ENCODE assay signal across 32 mouse cellular contexts in the genomic region with DNA sequence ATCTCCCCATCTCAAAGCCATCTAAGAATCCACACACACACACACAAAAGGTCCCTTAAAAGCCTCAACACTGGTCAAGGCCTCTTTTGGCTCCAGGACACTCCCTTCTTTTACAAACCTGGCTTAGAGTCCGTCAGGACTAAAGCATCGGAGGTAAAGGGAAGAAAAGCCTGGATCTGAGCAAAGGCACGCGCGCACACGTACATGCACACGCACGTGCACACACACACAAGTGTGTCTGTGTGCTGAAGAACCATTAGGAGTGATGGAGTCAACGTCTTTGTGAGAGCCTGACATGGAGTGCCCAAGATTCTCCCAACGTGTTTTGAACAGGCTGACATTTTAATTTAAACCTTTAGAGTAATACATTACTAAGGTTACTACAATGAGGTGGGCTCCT. TPM values are rescaled to one million over a fixed set of nuclear protein-coding genes. Genes with fewer than 3 reads are reported as not detected.
DNase-seq lines count a peak whose midpoint lies in the region; ATAC-seq and TF ChIP-seq lines count a peak whose summit lies in the region.
"Had no signal": no experiment of that assay in that cellular context is flagged by ENCODE, and none has a peak within 500 bp of the region (broad histone marks: within the 10 kb centered on the region; RNA-seq: fewer than 3 reads in every experiment).

No protein-coding gene starts in this region.

- peaks cover 96% of the 10 kb centered on the region for H3K27me3 ChIP-seq in midbrain, embryonic 11.5 days (ENCODE audit: control insufficient read depth, insufficient read depth, low read length)
- H3K27me3 ChIP-seq in midbrain, postnatal 0 days (ENCODE audit: insufficient read depth, low read length), result peaks cover 94% of the 10 kb centered on the region
- H3K27me3 ChIP-seq: CH12.LX had no signal

- ATAC-seq in midbrain, embryonic 11.5 days (ENCODE audit: low FRiP score), result no peak
- ATAC-seq in midbrain, postnatal 0 days (ENCODE audit: low FRiP score), result no peak
- ATAC-seq: inflammation-experienced regulatory T-cells, adult 6 months had no signal

- H3K9ac ChIP-seq in midbrain, embryonic 11.5 days (ENCODE audit: low read length), result no peak overlapping the region
- no peak overlapping the region for H3K9ac ChIP-seq in midbrain, postnatal 0 days (replicated peaks; ENCODE audit: low read length, poor library complexity, severe bottlenecking)
- H3K9ac ChIP-seq: hindbrain, embryonic 15.5 days; limb, embryonic 13.5 days; lung, embryonic 15.5 days; midbrain, embryonic 12.5 days; neural tube, embryonic 12.5 days had no signal

- DNase-seq in embryo, embryonic 10 days (ENCODE audit: low spot score), result peak; percentile 20
- no peak for DNase-seq in embryo, embryonic 9.5 days (ENCODE audit: extremely low spot score)
- DNase-seq in midbrain, embryonic 11.5 days (ENCODE audit: low spot score, missing footprints), result peak; percentile 94
- DNase-seq in midbrain, postnatal 0 days (ENCODE audit: low spot score), result no peak
- peak; percentile 23 for DNase-seq in embryo, embryonic 11 days
- peak; percentile 19 for DNase-seq in gonadal fat pad, adult 2 months (ENCODE audit: low read depth)
- no peak for DNase-seq in kidney, adult 11 months
- DNase-seq: adrenal gland, adult 8-10 months; cerebellum, adult 2 months; cerebellum, postnatal 14 days; gastrocnemius, postnatal 14 days; heart, adult 11 months; heart, postnatal 36 days; kidney, adult 18-20 months; kidney, postnatal 36 days; lung, postnatal 36 days; right cerebral cortex, postnatal 14 days had no signal

- H3K9me3 ChIP-seq in midbrain, embryonic 11.5 days (ENCODE audit: control insufficient read depth, low read length), result no peaks in the 10 kb centered on the region
- no peaks in the 10 kb centered on the region for H3K9me3 ChIP-seq in midbrain, postnatal 0 days (ENCODE audit: low read length)
- H3K9me3 ChIP-seq: hindbrain, embryonic 15.5 days; limb, embryonic 13.5 days; lung, embryonic 15.5 days; midbrain, embryonic 12.5 days; neural tube, embryonic 12.5 days had no signal

- TF ChIP-seq CTCF in midbrain, postnatal 0 days (IDR thresholded peaks at IDR 0.05), result no peak

- H3K36me3 ChIP-seq in midbrain, embryonic 11.5 days (ENCODE audit: control insufficient read depth, insufficient read depth, low read length), result no peaks in the 10 kb centered on the region
- no peaks in the 10 kb centered on the region for H3K36me3 ChIP-seq in midbrain, postnatal 0 days (ENCODE audit: insufficient read depth, low read length)
- H3K36me3 ChIP-seq: G1E; hindbrain, embryonic 15.5 days; limb, embryonic 13.5 days; lung, embryonic 15.5 days; midbrain, embryonic 12.5 days; neural tube, embryonic 12.5 days had no signal

- no peak overlapping the region for H3K4me2 ChIP-seq in midbrain, embryonic 11.5 days
- H3K4me2 ChIP-seq in midbrain, postnatal 0 days (ENCODE audit: low read depth, low read length, poor library complexity, severe bottlenecking), result no peak overlapping the region
- H3K4me2 ChIP-seq: heart, embryonic 11.5 days; hindbrain, embryonic 15.5 days; limb, embryonic 13.5 days; liver, embryonic 11.5 days; lung, embryonic 15.5 days; midbrain, embryonic 12.5 days; neural tube, embryonic 12.5 days had no signal

- H3K27ac ChIP-seq in midbrain, embryonic 11.5 days (ENCODE audit: low read depth, low read length), result no peak overlapping the region
- H3K27ac ChIP-seq in midbrain, postnatal 0 days (ENCODE audit: low read depth, low read length), result no peak overlapping the region
- H3K27ac ChIP-seq: hindbrain, embryonic 15.5 days; limb, embryonic 13.5 days; lung, embryonic 15.5 days; midbrain, embryonic 12.5 days; neural tube, embryonic 12.5 days had no signal

- H3K4me3 ChIP-seq in midbrain, embryonic 11.5 days (ENCODE audit: low read depth, low read length), result no peak overlapping the region
- no peak overlapping the region for H3K4me3 ChIP-seq in midbrain, postnatal 0 days (ENCODE audit: low read depth, low read length)
- H3K4me3 ChIP-seq: hindbrain, embryonic 15.5 days; limb, embryonic 13.5 days; lung, embryonic 15.5 days; midbrain, embryonic 12.5 days; neural tube, embryonic 12.5 days had no signal

- 3% methylated on average over 10 of the region's 10 CpGs for WGBS in midbrain, embryonic 11.5 days
- WGBS in midbrain, postnatal 0 days, result 5% methylated on average over 10 of the region's 10 CpGs

- peaks cover 5% of the 10 kb centered on the region for H3K4me1 ChIP-seq in midbrain, embryonic 11.5 days (ENCODE audit: control insufficient read depth, insufficient read depth, low read length)
- no peaks in the 10 kb centered on the region for H3K4me1 ChIP-seq in midbrain, postnatal 0 days (ENCODE audit: insufficient read depth, low read length)

RNA-seq across cellular contexts. Expression of gene Pitx2, which starts 8.7 kb away (rescaled TPM):
- 53.7 and 56.3 TPM in 2 replicates for polyA plus RNA-seq in midbrain, embryonic 11.5 days (2014; fragmentation: Nextera tagmentation; extraction: Ambion mirVana)
- total RNA-seq in midbrain, postnatal 0 days (2014; rRNA removed), result 10.4 and 13.5 TPM in 2 replicates
- 28.7 and 29.9 TPM in 2 replicates for polyA plus RNA-seq in midbrain, postnatal 0 days (2015; fragmentation: Nextera tagmentation; extraction: Ambion mirVana)
- 0.28 and 1.5 TPM in 2 replicates for polyA plus RNA-seq in gonadal fat pad, adult 2 months (2012; rRNA removed)
- total RNA-seq: CH12.LX; layer of hippocampus, adult 8-10 months; layer of hippocampus, postnatal 25 days; left cerebral cortex, adult 8-10 months; left cerebral cortex, postnatal 36 days; megakaryocyte, adult 5-6 weeks had no signal
- polyA plus RNA-seq: G1E had no signal

Comparison
In these comparisons a context has a peak if more than half of its experiments do, and no peak if none do; other contexts are left out.
1. DNase-seq: peak in embryo, embryonic 10 days (single experiment), midbrain, embryonic 11.5 days (single experiment), embryo, embryonic 11 days (single experiment) and gonadal fat pad, adult 2 months (single experiment); none in embryo, embryonic 9.5 days (single experiment), midbrain, postnatal 0 days (single experiment) and kidney, adult 11 months (single experiment).
2. RNA of gene Pitx2, which starts 8.7 kb away (polyA plus RNA-seq): 53.7 to 56.3 TPM in midbrain, embryonic 11.5 days and 28.7 to 29.9 TPM in midbrain, postnatal 0 days; 0.28 to 1.5 TPM in gonadal fat pad, adult 2 months; every median in the first group is over 10 times any median in the second.